Mouse (Mus musculus): ENCODE results near the gene Mark3. TPM values are rescaled to one million over a fixed set of nuclear protein-coding genes. Genes with fewer than 3 reads are reported as not detected.
A peak's percentile ranks its signal among the peaks of the same experiment; 100 is the strongest.

Gene Mark3
- total and polyA plus RNA-seq, 3 experiments = 18.1 to 52.5 (median 50.6) TPM

DNA sequence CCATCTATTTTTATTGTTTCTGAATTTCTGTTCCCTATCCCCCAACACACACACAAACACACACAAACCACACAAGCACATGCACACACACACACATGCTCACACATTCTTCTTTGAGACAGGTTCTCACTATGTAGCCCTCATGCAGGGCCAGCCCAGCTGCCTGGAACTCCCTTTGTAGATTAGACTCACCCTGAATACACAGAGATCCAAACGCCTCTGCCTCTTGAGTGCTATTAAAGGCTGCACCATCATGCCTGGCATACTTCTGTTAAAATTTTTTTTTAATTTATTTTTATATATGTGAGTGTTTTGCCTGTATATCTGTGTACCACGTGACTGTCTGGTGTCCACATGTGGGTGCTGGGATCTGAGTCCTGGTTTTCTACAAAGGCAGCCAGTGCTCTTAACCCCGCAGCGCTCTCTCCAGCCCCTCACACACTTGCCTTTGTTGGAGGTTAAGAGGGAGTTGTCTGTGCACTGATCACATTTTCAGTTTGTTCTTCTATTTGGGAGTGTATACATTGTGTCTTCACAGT is 12.0 kb upstream of the Mark3 start:
- intact Hi-C loops (cut with DNase I) = no loop called here

GRCm38 (mm10) chr12:111563076-111563629 is 11.2 kb upstream of the Mark3 start:
- TF ChIP-seq CTCF (IDR thresholded peaks at IDR 0.05) = peak; percentile 26
- TF ChIP-seq POLR2A (IDR thresholded peaks at IDR 0.05; ENCODE audit: insufficient read depth, low read depth, low read length) = no peak
- Histone ChIP-seq H3K4me3 (no peak overlapping the region), H3K27ac (no peak overlapping the region), H3K4me1 (ENCODE audit: control insufficient read depth, insufficient read depth, low read length) (peaks cover 1% of the 10 kb centered on the region), H3K79me2 (replicated peaks; ENCODE audit: control insufficient read depth, insufficient read depth, low read length) (no peaks in the 10 kb centered on the region), H3K27me3 (ENCODE audit: control insufficient read depth, insufficient read depth, low read length) (no peaks in the 10 kb centered on the region), H3K36me3 (ENCODE audit: control insufficient read depth, insufficient read depth, low read length) (no peaks in the 10 kb centered on the region), H3K9ac (ENCODE audit: low read depth, low read length) (no peak overlapping the region)
- DNase-seq = no peak
- WGBS = 48% methylated on average over 5 of the region's 5 CpGs
- intact Hi-C loops (cut with DNase I) = no loop called here

More for the DNA sequence above, 12.0 kb upstream of the Mark3 start:
- no peak overlapping the region for H3K9ac ChIP-seq (ENCODE audit: low read depth, low read length)
- no peaks in the 10 kb centered on the region for H3K36me3 ChIP-seq (ENCODE audit: control insufficient read depth, insufficient read depth, low read length)
- H3K79me2 ChIP-seq (replicated peaks; ENCODE audit: control insufficient read depth, insufficient read depth, low read length) = no peaks in the 10 kb centered on the region
- H3K27ac ChIP-seq = no peak overlapping the region
- no peak overlapping the region for H3K4me3 ChIP-seq
- H3K4me1 ChIP-seq (ENCODE audit: control insufficient read depth, insufficient read depth, low read length) = peaks cover 1% of the 10 kb centered on the region
- WGBS = 24% methylated on average over 4 of the region's 4 CpGs
- no peaks in the 10 kb centered on the region for H3K27me3 ChIP-seq (ENCODE audit: control insufficient read depth, insufficient read depth, low read length)
- no peak for TF ChIP-seq EP300 (IDR thresholded peaks at IDR 0.05; ENCODE audit: insufficient read depth, low read depth, low read length)
- no peak for TF ChIP-seq CTCF (IDR thresholded peaks at IDR 0.05)
- TF ChIP-seq POLR2A (IDR thresholded peaks at IDR 0.05; ENCODE audit: insufficient read depth, low read depth, low read length) = no peak
- no peak for DNase-seq

DNA sequence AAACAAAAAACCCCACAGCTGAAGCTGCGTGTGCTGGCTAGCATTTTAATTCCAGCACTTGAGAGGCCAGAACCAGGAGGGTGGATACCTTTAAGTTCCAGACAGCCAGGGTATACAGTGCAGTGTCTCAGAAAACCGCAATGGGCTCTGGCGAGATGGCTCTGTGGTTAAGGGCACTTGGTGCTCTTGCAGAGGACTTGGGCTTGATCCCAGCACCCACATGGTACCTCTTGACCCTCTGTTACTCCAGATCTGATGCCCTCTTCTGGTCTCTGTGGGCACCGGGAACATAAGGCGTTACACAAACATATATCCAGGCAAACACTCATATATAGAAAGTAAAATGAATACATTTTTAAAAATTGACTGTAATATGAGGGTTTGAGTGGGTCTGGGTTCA is 9.0 kb upstream of the Mark3 start:
- Histone ChIP-seq H3K79me2 (replicated peaks; ENCODE audit: control insufficient read depth, insufficient read depth, low read length) (no peaks in the 10 kb centered on the region), H3K27ac (no peak overlapping the region), H3K36me3 (ENCODE audit: control insufficient read depth, insufficient read depth, low read length) (no peaks in the 10 kb centered on the region), H3K4me1 (ENCODE audit: control insufficient read depth, insufficient read depth, low read length) (peaks cover 1% of the 10 kb centered on the region), H3K4me3 (no peak overlapping the region), H3K9ac (ENCODE audit: low read depth, low read length) (no peak overlapping the region), H3K27me3 (ENCODE audit: control insufficient read depth, insufficient read depth, low read length) (no peaks in the 10 kb centered on the region)
- intact Hi-C loops (cut with DNase I) = no loop called here
- TF ChIP-seq POLR2A (IDR thresholded peaks at IDR 0.05; ENCODE audit: insufficient read depth, low read depth, low read length) (no peak), CTCF (IDR thresholded peaks at IDR 0.05) (no peak), EP300 (IDR thresholded peaks at IDR 0.05; ENCODE audit: insufficient read depth, low read depth, low read length) (no peak)
- DNase-seq = no peak
- WGBS = 73% methylated on average over 5 of the region's 5 CpGs

GRCm38 (mm10) chr12:111568836-111569235 is 5.5 kb upstream of the Mark3 start:
- Histone ChIP-seq H3K4me1 (ENCODE audit: control insufficient read depth, insufficient read depth, low read length) (no peaks in the 10 kb centered on the region), H3K27me3 (ENCODE audit: control insufficient read depth, insufficient read depth, low read length) (no peaks in the 10 kb centered on the region), H3K4me3 (no peak overlapping the region), H3K79me2 (replicated peaks; ENCODE audit: control insufficient read depth, insufficient read depth, low read length) (no peaks in the 10 kb centered on the region), H3K9ac (ENCODE audit: low read depth, low read length) (no peak overlapping the region), H3K36me3 (ENCODE audit: control insufficient read depth, insufficient read depth, low read length) (no peaks in the 10 kb centered on the region), H3K27ac (no peak overlapping the region)
- no peak for TF ChIP-seq POLR2A (IDR thresholded peaks at IDR 0.05; ENCODE audit: insufficient read depth, low read depth, low read length)
- TF ChIP-seq EP300 (IDR thresholded peaks at IDR 0.05; ENCODE audit: insufficient read depth, low read depth, low read length) = no peak
- TF ChIP-seq CTCF (IDR thresholded peaks at IDR 0.05) = no peak
- intact Hi-C loops (cut with DNase I) = no loop called here
- no peak for DNase-seq
- WGBS = 46% methylated on average over 11 of the region's 11 CpGs

GRCm38 (mm10) chr12:111572406-111572805 is 1.9 kb upstream of the Mark3 start:
- H3K4me1 ChIP-seq (ENCODE audit: control insufficient read depth, insufficient read depth, low read length) = peaks cover 3% of the 10 kb centered on the region
- no peaks in the 10 kb centered on the region for H3K79me2 ChIP-seq (replicated peaks; ENCODE audit: control insufficient read depth, insufficient read depth, low read length)
- no peaks in the 10 kb centered on the region for H3K27me3 ChIP-seq (ENCODE audit: control insufficient read depth, insufficient read depth, low read length)
- intact Hi-C loops (cut with DNase I) = no loop called here
- WGBS = 75% methylated on average over 7 of the region's 7 CpGs
- no peak overlapping the region for H3K9ac ChIP-seq (ENCODE audit: low read depth, low read length)
- peaks cover 4% of the 10 kb centered on the region; the same call in 1 of the 2 replicates for H3K36me3 ChIP-seq (ENCODE audit: control insufficient read depth, insufficient read depth, low read length)
- H3K4me3 ChIP-seq = no peak overlapping the region
- no peak for DNase-seq
- no peak for TF ChIP-seq POLR2A (IDR thresholded peaks at IDR 0.05; ENCODE audit: insufficient read depth, low read depth, low read length)
- no peak for TF ChIP-seq EP300 (IDR thresholded peaks at IDR 0.05; ENCODE audit: insufficient read depth, low read depth, low read length)
- no peak for TF ChIP-seq CTCF (IDR thresholded peaks at IDR 0.05)
- H3K27ac ChIP-seq = no peak overlapping the region

DNA sequence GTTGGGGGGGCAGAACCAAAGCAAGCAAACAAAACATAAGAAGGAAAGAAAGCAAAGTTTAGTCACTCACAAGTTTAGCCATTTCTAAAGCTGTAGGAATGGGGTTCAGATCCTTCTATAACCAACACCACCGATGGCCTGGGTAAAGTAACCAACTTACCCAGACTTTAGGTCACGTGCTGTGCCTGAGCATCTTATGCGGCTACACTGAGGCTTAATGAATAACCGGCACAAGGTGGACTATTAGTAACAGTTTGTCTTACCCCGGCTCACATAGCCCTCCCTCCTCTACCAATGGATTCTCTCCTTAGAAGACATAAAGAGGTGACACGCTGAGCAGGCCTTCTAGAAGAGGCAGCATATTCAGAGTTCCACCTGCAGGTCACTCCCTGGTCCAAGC is 1.0 kb upstream of the Mark3 start:
- no peak overlapping the region for H3K9ac ChIP-seq (ENCODE audit: low read depth, low read length)

More for the DNA sequence above, 1.0 kb upstream of the Mark3 start:
- 61% methylated on average over 6 of the region's 6 CpGs for WGBS
- Histone ChIP-seq H3K27ac (no peak overlapping the region), H3K36me3 (ENCODE audit: control insufficient read depth, insufficient read depth, low read length) (peaks cover 4% of the 10 kb centered on the region; the same call in 1 of the 2 replicates), H3K4me3 (no peak overlapping the region), H3K4me1 (ENCODE audit: control insufficient read depth, insufficient read depth, low read length) (peaks cover 5% of the 10 kb centered on the region), H3K27me3 (ENCODE audit: control insufficient read depth, insufficient read depth, low read length) (no peaks in the 10 kb centered on the region), H3K79me2 (replicated peaks; ENCODE audit: control insufficient read depth, insufficient read depth, low read length) (peaks cover 1% of the 10 kb centered on the region; the same call in 1 of the 2 replicates)
- intact Hi-C loops (cut with DNase I) = no loop called here
- DNase-seq = no peak
- TF ChIP-seq EP300 (IDR thresholded peaks at IDR 0.05; ENCODE audit: insufficient read depth, low read depth, low read length) (no peak), CTCF (IDR thresholded peaks at IDR 0.05) (no peak), POLR2A (IDR thresholded peaks at IDR 0.05; ENCODE audit: insufficient read depth, low read depth, low read length) (no peak)

Measured in heart, adult 2 months (tissue).